Mouse (Mus musculus) hindbrain, embryonic 13.5 days (tissue): ENCODE data around the gene Zfp715. TPM values are rescaled to one million over a fixed set of nuclear protein-coding genes. Genes with fewer than 3 reads are reported as not detected.
"Not testable (repeated sequence)": the region's sequence is repeated elsewhere in the genome, so short reads cannot be mapped to it uniquely, and the experiment has no call there.

ENCODE experiments used
- ATAC-seq: fragments of 200-750 bp; cut with Nextera tagmentation; 2 replicates; pipeline ENCODE4 v1.8.0; 2017; ENCODE audit warnings: moderate TSS enrichment; ENCODE audit not compliant: low FRiP score
- H3K27ac ChIP-seq: fragments of 300-500 bp; sonication (generic); 2 replicates; pipeline ENCODE4 v1.5.1; 2015; ENCODE audit warnings: inconsistent platforms, mild to moderate bottlenecking, moderate library complexity
- H3K27me3 ChIP-seq: fragments of 300-500 bp; sonication (generic); 2 replicates; pipeline ENCODE4 v1.6.1; 2015; ENCODE audit warnings: mild to moderate bottlenecking, inconsistent platforms
- H3K36me3 ChIP-seq: fragments of 300-500 bp; sonication (generic); 2 replicates; pipeline ENCODE4 v1.6.1; 2015; ENCODE audit warnings: mild to moderate bottlenecking, inconsistent platforms
- H3K4me1 ChIP-seq: fragments of 300-500 bp; sonication (generic); replicated peaks from 2 replicates; pipeline ENCODE4 v1.6.1; 2015; ENCODE audit warnings: inconsistent platforms
- H3K4me2 ChIP-seq: fragments of 300-500 bp; sonication (generic); 2 replicates; pipeline ENCODE4 v1.6.1; 2015; ENCODE audit warnings: inconsistent platforms, mild to moderate bottlenecking, moderate library complexity
- H3K4me3 ChIP-seq: fragments of 300-500 bp; sonication (generic); 2 replicates; pipeline ENCODE4 v1.5.1; 2015; ENCODE audit warnings: mild to moderate bottlenecking, inconsistent platforms
- H3K9ac ChIP-seq: fragments of 300-500 bp; sonication (generic); 2 replicates; pipeline ENCODE4 v1.6.1; 2015; ENCODE audit warnings: mild to moderate bottlenecking, inconsistent platforms
- H3K9me3 ChIP-seq: fragments of 300-500 bp; sonication (generic); 2 replicates; pipeline ENCODE4 v1.6.1; 2016; ENCODE audit warnings: inconsistent platforms
- WGBS: fragments of 180-500 bp; shearing (Covaris S2); methylation state at CpG from one replicate; pipeline ENCODE4 v1.1.7; 2015; 5-methylcytosine and 5-hydroxymethylcytosine counted together
- polyA plus RNA-seq: library from polyadenylated mRNA; unstranded; fragments of >200 nt; fragmentation: Nextera tagmentation; extraction: Ambion mirVana; gene quantifications from 2 replicates; pipeline ENCODE4 v1.2.1, GENCODE M21; 2015

Zfp715 gene
- 17.9 and 18.3 TPM in 2 replicates for polyA plus RNA-seq

DNA sequence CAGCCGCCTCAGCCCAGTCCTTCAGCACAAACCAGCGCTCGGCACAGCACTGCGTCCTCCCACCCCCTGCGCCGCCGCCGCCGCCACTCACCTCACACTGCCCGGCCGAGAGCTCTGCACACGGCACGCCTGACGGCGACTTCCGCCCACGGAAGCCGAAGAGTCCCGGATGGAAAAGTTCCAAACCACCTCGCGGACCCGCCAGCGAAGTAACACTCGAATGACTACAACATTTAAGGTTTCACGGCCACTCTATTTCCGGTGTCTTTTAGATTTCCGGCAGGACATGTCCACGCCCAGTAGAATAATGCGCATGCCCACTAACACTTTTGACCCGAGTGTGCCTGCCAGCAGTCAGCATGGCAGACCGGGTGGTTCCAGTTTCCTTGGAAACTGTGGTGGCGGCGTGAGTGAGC, at the start of gene Zfp715:
Gene Zfp715 (minus strand): TSS at position 282 of the 416 bp plus-strand sequence.
- Histone ChIP-seq H3K4me3 (peak within 1 kb of the TSS; percentile 81), H3K27ac (peak within 1 kb of the TSS; percentile 84), H3K4me2 (peak within 1 kb of the TSS; percentile 78), H3K36me3 (peaks cover 27% of the 10 kb centered on the region), H3K27me3 (no peaks in the 10 kb centered on the region), H3K4me1 (peaks cover 22% of the 10 kb centered on the region), H3K9ac (peak within 1 kb of the TSS; percentile 85), H3K9me3 (no peaks in the 10 kb centered on the region)
- WGBS, result under 1% methylated on average over 33 of the region's 33 CpGs
- ATAC-seq, result peak; percentile 97

DNA sequence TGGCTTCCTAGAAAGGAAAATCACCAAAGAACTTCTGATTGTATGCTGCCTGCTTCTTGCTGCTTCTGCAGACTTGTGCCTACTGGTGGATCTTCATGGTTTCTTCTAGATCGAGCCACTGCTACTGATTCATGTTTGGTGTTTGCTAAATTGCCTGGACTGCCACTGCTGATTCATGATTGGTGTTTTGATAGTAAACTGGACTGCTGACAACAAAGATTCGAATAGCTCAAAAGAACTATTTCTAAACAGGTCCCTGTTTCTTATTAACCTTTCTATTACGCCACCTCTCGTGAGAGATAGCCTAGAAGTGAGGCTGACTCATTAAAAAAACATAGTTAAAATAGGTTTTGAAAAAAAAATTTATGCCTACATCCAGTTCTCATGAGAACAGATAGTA, 48.9 kb upstream of the Zfp715 start:
- Histone ChIP-seq H3K4me2 (no peak overlapping the region), H3K27ac (no peak overlapping the region), H3K36me3 (no peaks in the 10 kb centered on the region), H3K4me3 (no peak overlapping the region), H3K9me3 (no peaks in the 10 kb centered on the region), H3K9ac (no peak overlapping the region), H3K4me1 (no peaks in the 10 kb centered on the region), H3K27me3 (no peaks in the 10 kb centered on the region)
- WGBS, result 80% methylated on average over 4 of the region's 4 CpGs
- no peak for ATAC-seq

DNA sequence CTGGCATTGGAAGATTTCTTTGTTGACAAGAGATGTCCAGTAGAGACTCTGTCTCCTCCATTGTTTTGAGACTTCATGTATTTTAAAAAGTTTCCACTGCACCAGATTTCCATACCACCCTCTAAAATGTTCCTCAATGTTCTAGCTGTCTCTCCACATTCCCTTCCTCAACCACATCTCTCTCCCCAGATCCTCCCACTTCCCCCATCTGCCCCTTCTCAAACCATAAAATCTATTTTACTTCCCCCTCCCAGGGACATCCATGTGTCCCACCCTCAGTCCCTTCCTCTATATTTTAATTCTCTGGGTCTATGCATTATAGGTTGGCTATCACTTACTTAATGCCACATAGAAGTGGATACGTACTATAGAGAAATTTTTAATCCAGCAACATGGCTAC, 48.3 kb upstream of the Zfp715 start:
- Histone ChIP-seq H3K9me3 (no peaks in the 10 kb centered on the region), H3K4me3 (no peak overlapping the region), H3K27ac (no peak overlapping the region), H3K4me1 (no peaks in the 10 kb centered on the region), H3K4me2 (no peak overlapping the region), H3K27me3 (no peaks in the 10 kb centered on the region), H3K9ac (no peak overlapping the region), H3K36me3 (no peaks in the 10 kb centered on the region)
- 94% methylated on average over 1 of the region's 1 CpGs for WGBS
- ATAC-seq, result no peak

DNA sequence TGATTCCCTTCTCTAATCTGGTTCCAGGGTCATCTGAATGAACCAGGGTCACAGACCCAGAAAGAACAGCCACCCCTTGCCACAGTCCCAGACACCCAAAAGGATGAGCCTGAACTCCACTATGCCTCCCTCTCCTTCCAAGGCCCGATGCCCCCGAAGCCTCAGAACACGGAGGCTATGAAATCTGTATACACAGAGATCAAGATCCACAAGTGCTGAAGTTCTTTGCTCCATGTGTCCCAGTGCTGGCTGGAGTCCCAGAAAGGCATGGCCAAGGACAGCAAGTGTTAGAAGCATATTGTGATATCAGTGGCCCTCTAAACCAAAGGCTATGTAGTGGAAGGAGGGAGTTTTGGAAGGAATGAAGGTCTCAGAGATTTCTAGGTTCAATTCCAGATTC, 45.5 kb upstream of the Zfp715 start:
- no peak overlapping the region for H3K4me3 ChIP-seq
- whole genome bisulfite sequencing, result 87% methylated on average over 3 of the region's 3 CpGs
- H3K27ac ChIP-seq, result no peak overlapping the region
- H3K9me3 ChIP-seq, result no peaks in the 10 kb centered on the region
- no peak for ATAC-seq
- no peak overlapping the region for H3K9ac ChIP-seq
- no peaks in the 10 kb centered on the region for H3K36me3 ChIP-seq
- H3K27me3 ChIP-seq, result no peaks in the 10 kb centered on the region
- peaks cover 5% of the 10 kb centered on the region for H3K4me1 ChIP-seq
- no peak overlapping the region for H3K4me2 ChIP-seq

DNA sequence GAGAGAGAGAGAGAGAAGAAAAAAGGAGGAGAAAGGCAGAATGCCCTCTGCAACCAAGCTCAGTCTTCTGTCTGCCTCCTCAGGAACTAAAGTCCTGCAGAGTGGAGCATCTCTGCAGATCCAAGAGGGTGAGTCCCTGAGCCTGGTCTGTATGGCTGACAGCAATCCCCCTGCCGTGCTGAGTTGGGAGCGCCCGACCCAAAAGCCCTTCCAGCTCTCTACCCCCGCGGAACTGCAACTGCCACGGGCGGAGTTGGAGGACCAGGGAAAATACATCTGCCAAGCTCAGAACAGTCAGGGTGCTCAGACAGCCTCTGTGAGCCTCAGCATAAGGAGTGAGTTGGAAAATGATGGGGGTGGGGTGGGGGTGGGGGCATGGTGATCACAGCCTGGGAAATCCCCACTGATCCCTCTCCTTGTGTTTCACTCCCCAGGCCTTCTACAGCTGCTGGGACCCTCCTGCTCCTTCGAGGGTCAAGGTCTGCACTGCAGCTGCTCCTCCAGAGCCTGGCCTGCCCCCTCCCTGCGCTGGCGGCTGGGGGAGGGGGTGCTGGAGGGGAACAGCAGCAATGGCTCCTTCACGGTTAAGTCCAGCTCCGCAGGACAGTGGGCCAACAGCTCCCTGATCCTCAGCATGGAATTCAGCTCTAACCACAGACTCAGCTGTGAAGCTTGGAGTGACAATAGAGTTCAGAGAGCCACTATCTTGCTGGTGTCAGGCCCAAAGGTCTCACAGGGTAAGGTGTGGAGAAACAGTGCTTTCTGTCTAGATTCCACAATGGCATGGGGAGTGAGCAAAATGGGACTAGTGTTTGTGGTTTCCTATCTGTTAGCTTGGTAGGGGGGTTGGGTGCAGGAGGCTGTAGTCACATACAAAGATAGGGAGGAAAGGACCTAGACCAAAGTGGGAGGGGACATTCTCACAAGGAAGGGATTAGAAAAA, 42.1 kb upstream of the Zfp715 start:
- Histone ChIP-seq H3K36me3 (no peaks in the 10 kb centered on the region), H3K9me3 (no peaks in the 10 kb centered on the region), H3K27ac (no peak overlapping the region), H3K4me2 (0 out of 2 replicates have a peak overlapping the region, but pooled peaks have one; percentile 4), H3K9ac (no peak overlapping the region), H3K27me3 (no peaks in the 10 kb centered on the region), H3K4me1 (peaks cover 5% of the 10 kb centered on the region), H3K4me3 (no peak overlapping the region)
- ATAC-seq, result no peak
- 10% methylated on average over 12 of the region's 12 CpGs for WGBS

DNA sequence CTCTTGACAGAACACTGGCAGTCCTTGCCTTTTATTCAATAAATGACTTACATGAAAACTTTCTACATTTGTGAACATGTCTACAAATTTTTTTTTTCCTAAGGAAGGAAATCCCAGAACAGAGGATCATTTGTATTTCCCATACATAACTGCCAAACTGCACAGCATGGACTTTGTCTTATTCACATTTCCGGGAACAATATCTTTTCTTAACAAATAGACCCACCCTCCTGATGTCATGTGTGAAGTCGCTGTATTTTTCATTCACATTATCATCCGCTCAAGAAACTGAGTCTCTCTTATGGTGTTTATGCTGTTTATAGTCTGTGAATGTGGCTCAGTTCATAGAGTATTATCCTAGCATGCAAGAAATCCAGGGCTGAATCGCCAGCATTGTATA, 40.7 kb upstream of the Zfp715 start:
- Histone ChIP-seq H3K27ac (no peak overlapping the region), H3K9ac (no peak overlapping the region), H3K4me3 (no peak overlapping the region), H3K27me3 (no peaks in the 10 kb centered on the region), H3K4me1 (peaks cover 5% of the 10 kb centered on the region), H3K36me3 (no peaks in the 10 kb centered on the region), H3K9me3 (no peaks in the 10 kb centered on the region), H3K4me2 (no peak overlapping the region)
- 89% methylated on average over 4 of the region's 4 CpGs for WGBS
- no peak for ATAC-seq

DNA sequence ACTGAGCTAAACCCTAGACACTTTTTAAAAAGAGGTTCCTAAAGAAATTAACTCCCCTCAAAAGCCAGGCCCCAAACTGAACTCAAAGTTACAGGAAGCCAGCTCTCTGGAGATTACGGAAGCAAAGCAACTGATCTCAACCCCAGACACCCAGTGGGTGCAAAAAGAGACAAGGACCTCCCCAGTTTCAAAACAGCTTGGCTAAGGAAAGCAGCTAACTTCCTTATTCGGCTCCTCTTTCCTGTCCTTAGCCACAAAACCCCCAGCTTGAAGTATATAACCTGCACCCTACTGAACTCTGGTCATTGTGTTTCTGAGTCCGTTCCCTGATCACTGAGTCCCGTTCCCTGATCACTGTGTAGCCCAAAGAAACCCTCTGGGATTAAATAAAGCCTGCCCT, 40.0 kb upstream of the Zfp715 start:
- Histone ChIP-seq H3K9me3 (no peaks in the 10 kb centered on the region), H3K4me3 (no peak overlapping the region), H3K36me3 (no peaks in the 10 kb centered on the region), H3K4me2 (no peak overlapping the region), H3K27ac (no peak overlapping the region), H3K9ac (no peak overlapping the region), H3K4me1 (peaks cover 5% of the 10 kb centered on the region), H3K27me3 (no peaks in the 10 kb centered on the region)
- ATAC-seq, result no peak
- WGBS, result 73% methylated on average over 4 of the region's 4 CpGs

DNA sequence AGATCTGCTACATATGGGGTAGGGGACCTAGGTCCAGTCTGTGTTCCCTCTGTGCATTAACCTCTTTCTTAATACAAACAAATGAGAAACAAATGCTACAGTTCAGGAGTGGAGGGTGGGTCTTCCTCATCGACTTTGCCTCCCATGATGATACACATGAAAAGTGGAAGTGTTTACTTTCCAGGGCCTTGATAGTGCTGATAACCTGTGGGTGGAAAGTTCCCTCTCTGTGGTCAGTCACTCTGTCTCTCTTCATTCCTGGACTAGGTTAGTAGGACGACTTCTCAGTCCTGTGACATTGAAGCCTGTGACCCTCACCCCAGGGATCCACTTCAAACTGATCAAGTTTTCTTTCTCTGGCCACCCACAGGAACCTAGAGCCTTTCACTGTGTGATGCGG, 38.1 kb upstream of the Zfp715 start, which contains the start of gene Siglecf:
Gene Siglecf (plus strand): TSS at position 188 of the 400 bp plus-strand sequence.
- peaks cover 5% of the 10 kb centered on the region for H3K4me1 ChIP-seq
- no peaks in the 10 kb centered on the region for H3K27me3 ChIP-seq
- H3K27ac ChIP-seq, result no peak within 1 kb of the TSS
- H3K9ac ChIP-seq, result no peak within 1 kb of the TSS
- ATAC-seq, result no peak
- H3K4me2 ChIP-seq, result no peak within 1 kb of the TSS
- no peaks in the 10 kb centered on the region for H3K36me3 ChIP-seq
- H3K9me3 ChIP-seq, result no peaks in the 10 kb centered on the region
- 70% methylated on average over 3 of the region's 3 CpGs for WGBS
- H3K4me3 ChIP-seq, result no peak within 1 kb of the TSS

DNA sequence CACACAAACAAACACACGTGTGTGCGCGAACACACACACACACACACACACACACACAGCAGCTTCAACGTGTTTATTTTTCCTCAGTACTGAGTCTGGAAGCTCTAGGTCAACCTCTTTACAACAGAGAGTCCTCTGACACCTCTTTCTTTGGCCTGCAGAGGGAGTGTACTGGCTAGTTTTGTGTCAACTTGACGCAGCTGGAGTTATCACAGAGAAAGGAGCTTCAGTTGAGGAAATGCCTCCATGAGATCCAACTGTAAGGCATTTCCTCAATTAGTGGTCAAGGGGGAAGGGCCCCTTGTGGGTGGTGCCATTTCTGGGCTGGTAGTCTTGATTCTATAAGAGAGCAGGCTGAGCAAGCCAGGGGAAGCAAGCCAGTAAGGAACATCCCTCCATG, 36.5 kb upstream of the Zfp715 start:
- not testable (repeated sequence) for H3K27me3 ChIP-seq, H3K9ac ChIP-seq, H3K4me1 ChIP-seq, H3K36me3 ChIP-seq, ATAC-seq, H3K9me3 ChIP-seq, H3K4me2 ChIP-seq, H3K4me3 ChIP-seq, H3K27ac ChIP-seq
- WGBS, result 80% methylated on average over 5 of the region's 5 CpGs

DNA sequence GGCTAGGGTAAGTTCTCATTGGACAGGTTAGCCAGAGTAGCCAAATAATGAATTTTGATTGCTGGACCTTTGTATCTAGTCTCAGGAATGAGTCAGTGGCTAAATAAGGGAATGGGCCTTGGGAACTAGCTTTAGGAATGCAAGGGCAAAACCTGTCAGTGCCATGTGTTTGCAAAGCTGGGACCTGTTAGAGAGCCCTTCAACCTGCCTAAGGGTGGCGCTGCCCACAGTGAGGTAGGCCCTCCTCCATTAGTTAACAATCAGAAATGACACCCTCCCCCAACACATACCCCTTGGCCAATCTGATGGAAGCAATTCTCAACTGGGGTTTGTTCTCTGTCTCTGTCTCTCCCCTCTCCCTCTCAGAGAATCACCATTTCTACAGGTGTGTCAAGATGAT, 33.5 kb upstream of the Zfp715 start:
- Histone ChIP-seq H3K9ac (no peak overlapping the region), H3K4me1 (no peaks in the 10 kb centered on the region), H3K36me3 (no peaks in the 10 kb centered on the region), H3K4me3 (no peak overlapping the region), H3K27ac (no peak overlapping the region), H3K9me3 (no peaks in the 10 kb centered on the region), H3K4me2 (no peak overlapping the region), H3K27me3 (no peaks in the 10 kb centered on the region)
- 74% methylated on average over 1 of the region's 1 CpGs for WGBS
- ATAC-seq, result no peak

DNA sequence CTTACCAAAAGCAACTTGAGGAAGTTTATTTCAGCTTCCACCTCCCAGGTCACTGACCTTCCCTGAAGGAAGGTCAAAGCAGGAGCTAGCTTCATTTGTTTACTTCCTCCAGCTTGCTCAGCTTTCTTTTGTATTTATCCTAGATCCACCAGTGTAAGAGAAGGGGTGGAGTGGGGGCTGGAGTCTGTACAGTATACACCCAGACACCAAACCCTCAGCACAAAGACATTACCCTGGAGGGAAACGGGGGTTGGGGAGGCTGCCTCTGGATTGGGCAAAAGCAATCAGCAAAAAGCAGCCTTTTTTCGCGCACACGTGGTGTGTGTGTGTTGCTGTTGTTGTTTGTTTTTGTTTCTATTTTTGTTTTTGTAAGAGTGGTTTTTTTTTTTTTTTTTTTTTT, 33.1 kb upstream of the Zfp715 start:
- Histone ChIP-seq H3K4me1 (no peaks in the 10 kb centered on the region), H3K4me3 (no peak overlapping the region), H3K27me3 (no peaks in the 10 kb centered on the region), H3K4me2 (no peak overlapping the region), H3K9me3 (no peaks in the 10 kb centered on the region), H3K36me3 (no peaks in the 10 kb centered on the region), H3K9ac (no peak overlapping the region), H3K27ac (no peak overlapping the region)
- 80% methylated on average over 4 of the region's 4 CpGs for WGBS
- no peak for ATAC-seq

DNA sequence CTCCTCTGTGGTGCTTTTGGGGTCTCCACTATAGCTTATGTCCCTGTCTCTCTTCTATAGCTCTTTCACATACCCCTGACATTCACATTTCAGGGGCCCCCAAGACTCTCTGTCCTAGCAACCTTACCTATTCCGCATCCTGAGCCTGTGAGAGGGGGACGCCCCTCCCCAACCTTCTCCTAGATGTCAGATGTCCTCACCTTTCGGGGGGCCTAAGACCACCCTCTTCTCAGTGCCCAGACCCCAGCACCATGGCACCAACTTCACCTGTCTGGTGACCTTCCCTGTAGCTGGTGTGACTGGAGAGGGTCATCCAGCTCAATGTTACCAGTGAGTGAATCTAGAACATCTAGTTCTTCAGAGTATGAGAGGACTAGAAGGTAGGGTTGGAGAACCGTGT, 31.4 kb upstream of the Zfp715 start:
- no peak overlapping the region for H3K27ac ChIP-seq
- H3K9me3 ChIP-seq, result no peaks in the 10 kb centered on the region
- H3K9ac ChIP-seq, result no peak overlapping the region
- H3K4me3 ChIP-seq, result no peak overlapping the region
- no peak overlapping the region for H3K4me2 ChIP-seq
- no peaks in the 10 kb centered on the region for H3K27me3 ChIP-seq
- H3K36me3 ChIP-seq, result no peaks in the 10 kb centered on the region
- 85% methylated on average over 4 of the region's 4 CpGs for WGBS
- no peaks in the 10 kb centered on the region for H3K4me1 ChIP-seq
- ATAC-seq, result no peak

DNA sequence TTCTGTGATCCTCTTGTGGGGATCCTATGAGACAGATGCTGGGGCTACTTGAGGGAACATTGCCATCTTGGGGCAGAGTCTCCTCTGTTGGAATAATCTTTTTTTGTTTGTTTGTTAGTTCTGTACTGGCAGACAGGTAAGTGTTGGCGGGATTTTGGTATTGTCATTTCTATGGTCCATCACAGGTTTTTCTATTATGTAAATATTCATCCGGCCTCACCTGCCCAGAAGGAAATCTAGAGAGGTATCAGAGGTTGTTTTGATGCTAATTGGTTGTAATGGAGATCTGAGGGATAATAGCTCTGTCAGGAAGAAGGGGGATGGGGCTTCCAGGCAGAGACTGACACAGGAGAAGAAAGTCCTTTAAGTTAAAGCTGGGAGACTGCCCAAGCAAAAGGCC, 30.9 kb upstream of the Zfp715 start:
- H3K4me3 ChIP-seq, result no peak overlapping the region
- whole genome bisulfite sequencing, result 80% methylated on average over 2 of the region's 2 CpGs
- H3K36me3 ChIP-seq, result no peaks in the 10 kb centered on the region
- H3K4me2 ChIP-seq, result no peak overlapping the region
- no peak for ATAC-seq
- H3K9me3 ChIP-seq, result no peaks in the 10 kb centered on the region
- no peak overlapping the region for H3K27ac ChIP-seq
- H3K27me3 ChIP-seq, result no peaks in the 10 kb centered on the region
- no peaks in the 10 kb centered on the region for H3K4me1 ChIP-seq
- H3K9ac ChIP-seq, result no peak overlapping the region
